Mouse (Mus musculus): ENCODE measurements at regions not wholly inside any gene's neighbourhood (a gene's known extent, or its start where the extent isn't known, plus 50 kb on each side); places are given as distances from the start of the nearest gene placed in this dataset.

DNA sequence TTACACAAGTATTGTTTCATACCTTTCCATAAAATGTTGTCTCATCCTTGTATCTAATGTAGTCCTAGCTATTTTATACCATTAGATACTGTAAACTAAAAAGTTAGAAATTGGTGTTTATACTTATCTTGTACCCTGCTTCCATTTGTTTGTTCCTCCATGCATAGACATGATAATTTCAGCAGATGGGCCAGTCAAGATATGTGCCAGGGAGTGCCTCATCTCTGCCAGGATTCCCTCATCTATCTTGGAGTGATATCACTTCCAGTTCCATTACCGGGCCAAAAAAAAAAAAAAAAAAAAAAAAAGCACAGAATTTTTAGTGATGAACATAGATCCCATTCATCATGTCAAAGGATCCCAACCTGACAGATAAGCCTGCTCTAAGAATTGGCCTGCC, 79.2 kb upstream of the Gemin8 start:
- in situ Hi-C loops (cut with MboI, MseI): no loop called here

DNA sequence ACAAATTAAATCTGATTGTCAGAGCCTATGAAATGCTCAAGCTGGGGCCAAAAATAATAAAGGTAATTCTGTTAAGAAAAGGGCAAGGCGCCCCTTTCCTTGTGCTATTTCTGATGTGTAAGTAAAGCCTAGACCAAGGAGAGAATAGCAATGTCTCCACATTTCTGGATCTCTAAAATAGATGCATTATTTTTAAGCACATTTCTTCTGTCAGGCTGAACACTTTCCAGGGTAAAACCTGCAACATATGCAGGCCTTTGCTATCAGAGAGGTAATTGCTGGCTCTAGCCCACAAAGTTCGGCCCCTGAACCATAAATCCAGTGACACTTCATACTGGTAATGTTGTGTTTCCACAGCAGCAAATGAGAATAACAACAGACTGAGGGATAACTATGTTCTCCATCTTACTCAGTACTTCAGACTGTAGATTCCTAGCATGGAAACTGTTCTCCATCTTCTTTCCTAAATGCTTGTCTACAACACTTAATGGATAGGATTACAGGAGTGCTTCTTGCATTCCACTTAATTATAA, 63.0 kb upstream of the Gemin8 start:
- in situ Hi-C loops (cut with MboI, MseI): loop anchor here (10.0 kb wide), 1 partner anchor 1648 kb away; no protein-coding TSS in a partner anchor

Measured in T-helper 2 cell (primary cell).